Comparison of ENCODE assay signal across 8 mouse cellular contexts in genomic region chr16:35983517-35984101, GRCm38 (mm10). TPM values are rescaled to one million over a fixed set of nuclear protein-coding genes. Genes with fewer than 3 reads are reported as not detected.
DNase-seq lines count a peak whose midpoint lies in the region; ATAC-seq lines count a peak whose summit lies in the region.

No protein-coding gene starts in this region.

- H3K4me1 ChIP-seq in embryonic facial prominence, embryonic 10.5 days, result peaks cover 9% of the 10 kb centered on the region
- H3K4me1 ChIP-seq in limb, embryonic 12.5 days (replicated peaks), result peaks cover 8% of the 10 kb centered on the region; the same call in 1 of the 2 replicates
- H3K4me1 ChIP-seq in midbrain, embryonic 13.5 days (replicated peaks), result peaks cover 35% of the 10 kb centered on the region

- peak overlapping the region; percentile 98 for H3K27ac ChIP-seq in embryonic facial prominence, embryonic 10.5 days (replicated peaks)
- H3K27ac ChIP-seq in limb, embryonic 12.5 days, result peak overlapping the region; percentile 97
- H3K27ac ChIP-seq in midbrain, embryonic 13.5 days, result peak overlapping the region; percentile 99

- H3K9ac ChIP-seq in limb, embryonic 12.5 days (replicated peaks), result peak overlapping the region; percentile 90
- peak overlapping the region; percentile 95 for H3K9ac ChIP-seq in midbrain, embryonic 13.5 days (replicated peaks)

- peak; percentile 75 for DNase-seq in 416B (ENCODE audit: low read depth)
- peak; percentile 83 for DNase-seq in adrenal gland, postnatal 14 days
- DNase-seq in embryonic facial prominence, embryonic 10.5 days (ENCODE audit: low spot score), result no peak
- peak; percentile 47 for DNase-seq in kidney, adult 18-20 months
- DNase-seq in spleen, postnatal 14 days (ENCODE audit: low spot score in 2 of 2), result peak; percentile 37 to 50

- ATAC-seq in granulocyte monocyte progenitor cell, adult 5-6 weeks (replicated peaks; ENCODE audit: poor library complexity, severe bottlenecking), result peak; percentile 63
- peak; percentile 49 for ATAC-seq in limb, embryonic 12.5 days (ENCODE audit: insufficient number of reproducible peaks, insufficient read depth, low FRiP score, low TSS enrichment, low read depth)
- peak; percentile 80 for ATAC-seq in midbrain, embryonic 13.5 days

- no peaks in the 10 kb centered on the region for H3K36me3 ChIP-seq in embryonic facial prominence, embryonic 10.5 days (replicated peaks)
- H3K36me3 ChIP-seq in limb, embryonic 12.5 days, result no peaks in the 10 kb centered on the region
- no peaks in the 10 kb centered on the region for H3K36me3 ChIP-seq in midbrain, embryonic 13.5 days

- H3K27me3 ChIP-seq in embryonic facial prominence, embryonic 10.5 days (replicated peaks; ENCODE audit: low read depth, poor library complexity, severe bottlenecking), result no peaks in the 10 kb centered on the region
- no peaks in the 10 kb centered on the region for H3K27me3 ChIP-seq in limb, embryonic 12.5 days
- H3K27me3 ChIP-seq in midbrain, embryonic 13.5 days, result no peaks in the 10 kb centered on the region

- H3K9me3 ChIP-seq in embryonic facial prominence, embryonic 10.5 days, result 0 out of 2 replicates have a peak, but pooled peaks cover 3% of the 10 kb centered on the region
- H3K9me3 ChIP-seq in limb, embryonic 12.5 days, result no peaks in the 10 kb centered on the region
- peaks cover 3% of the 10 kb centered on the region; the same call in 1 of the 2 replicates for H3K9me3 ChIP-seq in midbrain, embryonic 13.5 days

- H3K4me3 ChIP-seq in embryonic facial prominence, embryonic 10.5 days, result peak overlapping the region; percentile 93
- H3K4me3 ChIP-seq in limb, embryonic 12.5 days (replicated peaks), result peak overlapping the region; percentile 76
- H3K4me3 ChIP-seq in midbrain, embryonic 13.5 days (replicated peaks), result peak overlapping the region; percentile 85

- under 1% methylated on average over 86 of the region's 86 CpGs for WGBS in embryonic facial prominence, embryonic 10.5 days
- WGBS in limb, embryonic 12.5 days, result under 1% methylated on average over 68 of the region's 86 CpGs
- WGBS in midbrain, embryonic 13.5 days, result under 1% methylated on average over 71 of the region's 86 CpGs

- H3K4me2 ChIP-seq in limb, embryonic 12.5 days, result peak overlapping the region; percentile 70
- peak overlapping the region; percentile 69 for H3K4me2 ChIP-seq in midbrain, embryonic 13.5 days (replicated peaks)

RNA-seq across cellular contexts. Expression of gene Kpna1, which starts 5.1 kb away (rescaled TPM):
- total RNA-seq in adrenal gland, postnatal 14 days (2021), result 62.9 and 69.5 TPM in 2 replicates
- 66.8 and 69.4 TPM in 2 replicates for polyA plus RNA-seq in embryonic facial prominence, embryonic 10.5 days (2016; fragmentation: Nextera tagmentation; extraction: Ambion mirVana)
- 40.6 and 41.1 TPM in 2 replicates for total RNA-seq in granulocyte monocyte progenitor cell, adult 5-6 weeks (2014; fragmentation: Nextera tagmentation)
- 35.1 and 42.2 TPM in 2 replicates for total RNA-seq in granulocyte monocyte progenitor cell, adult 5-6 weeks (2017)
- polyA plus RNA-seq in limb, embryonic 12.5 days (2016; fragmentation: Nextera tagmentation; extraction: Ambion mirVana), result 48.4 and 51.0 TPM in 2 replicates
- polyA plus RNA-seq in midbrain, embryonic 13.5 days (2015; fragmentation: Nextera tagmentation; extraction: Ambion mirVana), result 79.8 and 84.1 TPM in 2 replicates

RNA-seq across cellular contexts. Expression of gene Dtx3l, which starts 44.7 kb away (rescaled TPM):
- 9.4 and 11.7 TPM in 2 replicates for total RNA-seq in adrenal gland, postnatal 14 days (2021)
- polyA plus RNA-seq in embryonic facial prominence, embryonic 10.5 days (2016; fragmentation: Nextera tagmentation; extraction: Ambion mirVana), result 2.3 and 2.8 TPM in 2 replicates
- 21.9 and 28.5 TPM in 2 replicates for total RNA-seq in granulocyte monocyte progenitor cell, adult 5-6 weeks (2014; fragmentation: Nextera tagmentation)
- 29.4 and 36.2 TPM in 2 replicates for total RNA-seq in granulocyte monocyte progenitor cell, adult 5-6 weeks (2017)
- polyA plus RNA-seq in limb, embryonic 12.5 days (2016; fragmentation: Nextera tagmentation; extraction: Ambion mirVana), result 3.8 and 3.9 TPM in 2 replicates
- polyA plus RNA-seq in midbrain, embryonic 13.5 days (2015; fragmentation: Nextera tagmentation; extraction: Ambion mirVana), result 1.3 and 1.4 TPM in 2 replicates

RNA-seq across cellular contexts. Expression of gene Parp9, which starts 45.3 kb away (rescaled TPM):
- 13.8 and 16.1 TPM in 2 replicates for total RNA-seq in adrenal gland, postnatal 14 days (2021)
- 2.1 and 2.5 TPM in 2 replicates for polyA plus RNA-seq in embryonic facial prominence, embryonic 10.5 days (2016; fragmentation: Nextera tagmentation; extraction: Ambion mirVana)
- total RNA-seq in granulocyte monocyte progenitor cell, adult 5-6 weeks (2014; fragmentation: Nextera tagmentation), result 14.7 and 15.7 TPM in 2 replicates
- total RNA-seq in granulocyte monocyte progenitor cell, adult 5-6 weeks (2017), result 20.4 and 24.1 TPM in 2 replicates
- 3.8 TPM in 2 replicates for polyA plus RNA-seq in limb, embryonic 12.5 days (2016; fragmentation: Nextera tagmentation; extraction: Ambion mirVana)
- polyA plus RNA-seq in midbrain, embryonic 13.5 days (2015; fragmentation: Nextera tagmentation; extraction: Ambion mirVana), result 1.5 and 1.8 TPM in 2 replicates

RNA-seq across cellular contexts. Expression of gene Wdr5b, which starts 57.4 kb away (rescaled TPM):
- total RNA-seq in adrenal gland, postnatal 14 days (2021), result 3.6 and 5.1 TPM in 2 replicates
- 7.8 and 8.7 TPM in 2 replicates for polyA plus RNA-seq in embryonic facial prominence, embryonic 10.5 days (2016; fragmentation: Nextera tagmentation; extraction: Ambion mirVana)
- 6.0 and 7.8 TPM in 2 replicates for total RNA-seq in granulocyte monocyte progenitor cell, adult 5-6 weeks (2014; fragmentation: Nextera tagmentation)
- total RNA-seq in granulocyte monocyte progenitor cell, adult 5-6 weeks (2017), result 7.0 and 8.8 TPM in 2 replicates
- 11.3 and 11.6 TPM in 2 replicates for polyA plus RNA-seq in limb, embryonic 12.5 days (2016; fragmentation: Nextera tagmentation; extraction: Ambion mirVana)
- 14.5 and 14.8 TPM in 2 replicates for polyA plus RNA-seq in midbrain, embryonic 13.5 days (2015; fragmentation: Nextera tagmentation; extraction: Ambion mirVana)
